Comparison of ENCODE assay signal across 8 mouse cellular contexts in the genomic region with DNA sequence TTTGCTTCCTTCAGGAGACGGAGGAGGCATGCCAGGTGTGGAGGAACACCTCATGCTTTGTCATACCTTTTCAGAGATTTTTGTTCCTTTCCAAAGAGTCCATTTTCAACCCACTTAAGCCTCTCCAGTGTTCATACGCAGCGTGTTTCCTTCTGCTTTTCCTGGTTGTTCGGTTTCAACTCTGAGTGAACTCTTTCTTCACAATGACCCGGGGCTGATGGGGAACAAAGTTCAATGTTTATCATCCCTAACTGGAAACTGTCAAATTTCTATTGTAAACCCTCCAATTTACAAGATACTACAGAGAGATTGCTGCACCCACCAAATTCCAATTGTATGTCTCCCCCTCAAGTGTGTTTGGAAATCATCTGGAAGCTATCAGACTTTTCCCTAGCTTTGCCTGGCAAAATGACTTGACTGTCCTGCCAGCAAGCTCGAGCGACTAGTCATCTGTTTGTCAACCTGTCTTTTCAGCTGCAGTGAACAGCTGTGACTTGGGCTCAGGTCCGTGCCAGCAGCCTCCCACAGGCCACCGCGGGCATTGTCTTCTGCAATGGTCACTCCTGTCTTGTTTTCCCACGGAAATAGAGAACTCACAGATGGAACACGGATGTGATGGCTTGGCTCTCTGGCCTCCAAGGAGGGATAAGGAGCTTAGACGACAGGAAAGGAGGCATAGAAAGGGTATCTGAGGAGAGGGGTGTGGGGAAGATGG. TPM values are rescaled to one million over a fixed set of nuclear protein-coding genes. Genes with fewer than 3 reads are reported as not detected.
DNase-seq lines count a peak whose midpoint lies in the region; ATAC-seq lines count a peak whose summit lies in the region.

No protein-coding gene starts in this region.

- H3K4me1 ChIP-seq in midbrain, embryonic 11.5 days (ENCODE audit: control insufficient read depth, insufficient read depth, low read length): no peaks in the 10 kb centered on the region
- no peaks in the 10 kb centered on the region for H3K4me1 ChIP-seq in midbrain, embryonic 16.5 days (ENCODE audit: control insufficient read depth, insufficient read depth, low read length)
- H3K4me1 ChIP-seq in intestine, embryonic 15.5 days (replicated peaks): peaks cover 10% of the 10 kb centered on the region
- H3K4me1 ChIP-seq in stomach, embryonic 15.5 days: peaks cover 16% of the 10 kb centered on the region

- H3K9ac ChIP-seq in midbrain, embryonic 11.5 days (ENCODE audit: low read length): no peak overlapping the region
- no peak overlapping the region for H3K9ac ChIP-seq in midbrain, embryonic 16.5 days (ENCODE audit: low read depth, low read length)
- H3K9ac ChIP-seq in intestine, embryonic 15.5 days: no peak overlapping the region
- no peak overlapping the region for H3K9ac ChIP-seq in stomach, embryonic 15.5 days

- H3K9me3 ChIP-seq in midbrain, embryonic 11.5 days (ENCODE audit: control insufficient read depth, low read length): no peaks in the 10 kb centered on the region
- no peaks in the 10 kb centered on the region for H3K9me3 ChIP-seq in midbrain, embryonic 16.5 days (replicated peaks; ENCODE audit: control insufficient read depth, low read length, poor library complexity, severe bottlenecking)
- H3K9me3 ChIP-seq in intestine, embryonic 15.5 days: no peaks in the 10 kb centered on the region
- no peaks in the 10 kb centered on the region for H3K9me3 ChIP-seq in stomach, embryonic 15.5 days

- H3K27ac ChIP-seq in midbrain, embryonic 11.5 days (ENCODE audit: low read depth, low read length): no peak overlapping the region
- H3K27ac ChIP-seq in midbrain, embryonic 16.5 days (ENCODE audit: low read length): no peak overlapping the region
- H3K27ac ChIP-seq in intestine, embryonic 15.5 days: peak overlapping the region; percentile 24; the same call in 1 of the 2 replicates
- peak overlapping the region; percentile 71 for H3K27ac ChIP-seq in stomach, embryonic 15.5 days

- no peaks in the 10 kb centered on the region for H3K27me3 ChIP-seq in midbrain, embryonic 11.5 days (ENCODE audit: control insufficient read depth, insufficient read depth, low read length)
- H3K27me3 ChIP-seq in midbrain, embryonic 16.5 days (ENCODE audit: control insufficient read depth, insufficient read depth, low read depth, low read length): no peaks in the 10 kb centered on the region
- no peaks in the 10 kb centered on the region for H3K27me3 ChIP-seq in intestine, embryonic 15.5 days (replicated peaks)
- H3K27me3 ChIP-seq in stomach, embryonic 15.5 days (replicated peaks): no peaks in the 10 kb centered on the region

- 74% methylated on average over 13 of the region's 13 CpGs for WGBS in midbrain, embryonic 11.5 days
- 77% methylated on average over 13 of the region's 13 CpGs for WGBS in midbrain, embryonic 16.5 days
- WGBS in intestine, embryonic 15.5 days: 38% methylated on average over 13 of the region's 13 CpGs
- WGBS in stomach, embryonic 15.5 days: 38% methylated on average over 13 of the region's 13 CpGs

- DNase-seq in midbrain, embryonic 11.5 days (ENCODE audit: low spot score, missing footprints): peak; percentile 37
- peak; percentile 80 for DNase-seq in gastrocnemius, postnatal 14 days
- DNase-seq in kidney, adult 18-20 months: no peak
- no peak for DNase-seq in thymus, postnatal 4 days
- no peak for DNase-seq in left cerebral cortex, adult 11 months (ENCODE audit: low spot score)

- no peak overlapping the region for H3K4me2 ChIP-seq in midbrain, embryonic 11.5 days
- H3K4me2 ChIP-seq in midbrain, embryonic 16.5 days (ENCODE audit: low read length): no peak overlapping the region
- no peak overlapping the region for H3K4me2 ChIP-seq in intestine, embryonic 15.5 days (replicated peaks)
- no peak overlapping the region; the same call in 1 of the 2 replicates for H3K4me2 ChIP-seq in stomach, embryonic 15.5 days

- H3K36me3 ChIP-seq in midbrain, embryonic 11.5 days (ENCODE audit: control insufficient read depth, insufficient read depth, low read length): no peaks in the 10 kb centered on the region
- no peaks in the 10 kb centered on the region for H3K36me3 ChIP-seq in midbrain, embryonic 16.5 days (ENCODE audit: control insufficient read depth, insufficient read depth, low read length)
- H3K36me3 ChIP-seq in intestine, embryonic 15.5 days: no peaks in the 10 kb centered on the region
- no peaks in the 10 kb centered on the region for H3K36me3 ChIP-seq in stomach, embryonic 15.5 days

- intact Hi-C loops in gastrocnemius, postnatal 14 days (cut with DNase I; ENCODE audit: low total_unique reads): no loop called here

- no peak overlapping the region for H3K4me3 ChIP-seq in midbrain, embryonic 11.5 days (ENCODE audit: low read depth, low read length)
- no peak overlapping the region for H3K4me3 ChIP-seq in midbrain, embryonic 16.5 days (ENCODE audit: low read depth, low read length)
- H3K4me3 ChIP-seq in intestine, embryonic 15.5 days (replicated peaks): no peak overlapping the region
- H3K4me3 ChIP-seq in stomach, embryonic 15.5 days (replicated peaks): no peak overlapping the region

- no peak for ATAC-seq in midbrain, embryonic 11.5 days (ENCODE audit: low FRiP score)
- ATAC-seq in midbrain, embryonic 16.5 days: no peak
- peak; percentile 61 for ATAC-seq in intestine, embryonic 15.5 days
- no peak for ATAC-seq in stomach, embryonic 15.5 days (ENCODE audit: insufficient read depth, low FRiP score, low read depth)

RNA-seq across cellular contexts. Expression of gene Tmem212, which starts 3.0 kb away (rescaled TPM):
- polyA plus RNA-seq in midbrain, embryonic 11.5 days (2014; fragmentation: Nextera tagmentation; extraction: Ambion mirVana): not detected in 2 replicates
- 0.41 and 3.2 TPM in 2 replicates for polyA plus RNA-seq in midbrain, embryonic 16.5 days (2015; fragmentation: Nextera tagmentation; extraction: Ambion mirVana)
- total RNA-seq in gastrocnemius, postnatal 14 days (2021): not detected
- not detected in 2 replicates for polyA plus RNA-seq in intestine, embryonic 15.5 days (2015; fragmentation: Nextera tagmentation; extraction: Ambion mirVana)
- polyA plus RNA-seq in stomach, embryonic 15.5 days (2015; fragmentation: Nextera tagmentation; extraction: Ambion mirVana): not detected in 2 replicates

RNA-seq across cellular contexts. Expression of gene Pld1, which starts 39.3 kb away (rescaled TPM):
- 4.5 and 5.2 TPM in 2 replicates for polyA plus RNA-seq in midbrain, embryonic 11.5 days (2014; fragmentation: Nextera tagmentation; extraction: Ambion mirVana)
- 4.0 and 4.1 TPM in 2 replicates for polyA plus RNA-seq in midbrain, embryonic 16.5 days (2015; fragmentation: Nextera tagmentation; extraction: Ambion mirVana)
- 10 to 100 TPM in 1 of 2 experiments, 1 to 10 TPM in 1; 6.7 to 10.5 TPM for total RNA-seq in gastrocnemius, postnatal 14 days (2021)
- polyA plus RNA-seq in intestine, embryonic 15.5 days (2015; fragmentation: Nextera tagmentation; extraction: Ambion mirVana): 14.9 and 17.0 TPM in 2 replicates
- polyA plus RNA-seq in stomach, embryonic 15.5 days (2015; fragmentation: Nextera tagmentation; extraction: Ambion mirVana): 7.1 and 9.6 TPM in 2 replicates

Comparison
In these comparisons a context has a peak if more than half of its experiments do, and no peak if none do; other contexts are left out.
1. DNase-seq: peak in midbrain, embryonic 11.5 days (single experiment) and gastrocnemius, postnatal 14 days (single experiment); none in kidney, adult 18-20 months (single experiment), thymus, postnatal 4 days (single experiment) and left cerebral cortex, adult 11 months (single experiment).
2. H3K27ac ChIP-seq: peak in intestine, embryonic 15.5 days (single experiment) and stomach, embryonic 15.5 days (single experiment); none in midbrain, embryonic 11.5 days (single experiment) and midbrain, embryonic 16.5 days (single experiment).